Mouse (Mus musculus) megakaryocyte, embryonic 14.5 days (primary cell): Measurements from ENCODE around the gene Lrrc4b.

Experiments
- FLI1 ChIP-seq: IDR thresholded peaks from 2 replicates; pipeline ENCODE4 v1.6.1; 2012; ENCODE audit warnings: low read length, inconsistent platforms, mixed read lengths
- GATA1 ChIP-seq: IDR thresholded peaks from 3 replicates; pipeline ENCODE4 v1.6.1; 2012; ENCODE audit warnings: mixed read lengths, low read length, inconsistent platforms, borderline replicate concordance

GRCm38 (mm10) chr7:44442407-44442821 lies 13.6 kb downstream of the Lrrc4b start:
- TF ChIP-seq GATA1 (no peak), FLI1 (no peak)
